Mouse (Mus musculus) heart, postnatal 0 days (tissue): ENCODE results near the gene Casd1. TPM values are rescaled to one million over a fixed set of nuclear protein-coding genes. Genes with fewer than 3 reads are reported as not detected.

Experiments used
- ATAC-seq: fragments of 200-750 bp; cut with Nextera tagmentation; 2 replicates; pipeline ENCODE4 v1.8.0; 2017; ENCODE audit warnings: low read depth, moderate number of reproducible peaks, moderate library complexity; ENCODE audit not compliant: insufficient read depth
- DNase-seq: peaks from one replicate; pipeline ENCODE4 v3.0.0-alpha.2; 2016; ENCODE audit warnings: low spot score
- H3K27ac ChIP-seq: fragments of 300-500 bp; sonication (generic); 2 replicates; pipeline ENCODE4 v1.5.1; 2014; ENCODE audit warnings: low read depth, mild to moderate bottlenecking
- H3K27me3 ChIP-seq: fragments of 300-500 bp; sonication (generic); 2 replicates; pipeline ENCODE4 v1.6.1; 2014; ENCODE audit warnings: low read length, mixed read lengths; ENCODE audit not compliant: control insufficient read depth, insufficient read depth
- H3K36me3 ChIP-seq: fragments of 300-500 bp; sonication (generic); replicated peaks from 2 replicates; pipeline ENCODE4 v1.6.1; 2014; ENCODE audit warnings: low read length, mixed read lengths; ENCODE audit not compliant: control insufficient read depth, insufficient read depth
- H3K4me1 ChIP-seq: fragments of 300-500 bp; sonication (generic); 2 replicates; pipeline ENCODE4 v1.6.1; 2014; ENCODE audit warnings: antibody characterized with exemption; ENCODE audit not compliant: control insufficient read depth, insufficient read depth
- H3K4me2 ChIP-seq: fragments of 300-500 bp; sonication (generic); 2 replicates; pipeline ENCODE4 v1.6.1; 2014; ENCODE audit warnings: low read depth, mild to moderate bottlenecking, low read length, moderate library complexity
- H3K4me3 ChIP-seq: fragments of 300-500 bp; sonication (generic); 2 replicates; pipeline ENCODE4 v1.5.1; 2014; ENCODE audit warnings: low read depth, low read length
- H3K9ac ChIP-seq: fragments of 300-500 bp; sonication (generic); replicated peaks from 2 replicates; pipeline ENCODE4 v1.6.1; 2014; ENCODE audit warnings: low read depth, low read length, mixed read lengths
- H3K9me3 ChIP-seq: fragments of 300-500 bp; sonication (generic); replicated peaks from 2 replicates; pipeline ENCODE4 v1.6.1; 2016; ENCODE audit warnings: low read length; ENCODE audit not compliant: control insufficient read depth
- CTCF ChIP-seq: IDR thresholded peaks from 2 replicates; pipeline ENCODE4 v1.5.1; 2016; ENCODE audit warnings: antibody characterized with exemption, control low read depth, low read depth
- EP300 ChIP-seq: IDR thresholded peaks from 2 replicates; pipeline ENCODE4 v1.6.1; 2016; ENCODE audit warnings: antibody characterized with exemption, low read depth
- WGBS: fragments of 180-500 bp; shearing (Covaris S2); extraction: QIAGEN DNeasy Blood & Tissue Kit; methylation state at CpG from one replicate; pipeline ENCODE4 v1.1.7; 2014; 5-methylcytosine and 5-hydroxymethylcytosine counted together
- polyA plus RNA-seq: library from polyadenylated mRNA; unstranded; fragments of >200 nt; fragmentation: Nextera tagmentation; extraction: Ambion mirVana; gene quantifications from 2 replicates; pipeline ENCODE4 v1.2.1, GENCODE M21; 2015
- total RNA-seq: library from RNA; depleted of rRNA; stranded (reverse); fragments of >200 nt; gene quantifications from 2 replicates; pipeline ENCODE4 v1.2.3, GENCODE M21; 2014; ENCODE audit warnings: low replicate concordance; rRNA removed

Casd1 gene
- total RNA-seq: 44.6 and 47.5 TPM in 2 replicates
- 17.7 and 17.9 TPM in 2 replicates for polyA plus RNA-seq

- Histone ChIP-seq H3K36me3 (no peaks in the 10 kb centered on the region), H3K4me2 (peak within 1 kb of the TSS; percentile 86), H3K27me3 (no peaks in the 10 kb centered on the region), H3K9ac (peak within 1 kb of the TSS; percentile 99), H3K9me3 (no peaks in the 10 kb centered on the region), H3K4me1 (peaks cover 5% of the 10 kb centered on the region), H3K27ac (peak within 1 kb of the TSS; percentile 97), H3K4me3 (peak within 1 kb of the TSS; percentile 95)
- WGBS: under 1% methylated on average over 50 of the region's 64 CpGs
- ATAC-seq (peak; percentile 86), DNase-seq (peak; percentile 22)
- TF ChIP-seq EP300 (no peak), CTCF (no peak)
These were observed at the start of gene Casd1 for GRCm38 (mm10) chr6:4600658-4601296. Gene Casd1, plus strand, starts transcription at chr6:4600839.

GRCm38 (mm10) chr6:4555366-4555765 lies 45.3 kb upstream of the Casd1 start:
- H3K36me3 ChIP-seq: no peaks in the 10 kb centered on the region
- DNase-seq: no peak
- no peak overlapping the region for H3K27ac ChIP-seq
- H3K9me3 ChIP-seq: no peaks in the 10 kb centered on the region
- H3K4me1 ChIP-seq: no peaks in the 10 kb centered on the region
- no peak overlapping the region for H3K9ac ChIP-seq
- WGBS: 77% methylated on average over 6 of the region's 6 CpGs
- H3K27me3 ChIP-seq: no peaks in the 10 kb centered on the region
- TF ChIP-seq EP300 (no peak), CTCF (no peak)
- no peak overlapping the region for H3K4me2 ChIP-seq
- no peak overlapping the region for H3K4me3 ChIP-seq
- ATAC-seq: no peak

- H3K4me1 ChIP-seq: no peaks in the 10 kb centered on the region
- no peak overlapping the region for H3K4me2 ChIP-seq
- no peaks in the 10 kb centered on the region for H3K36me3 ChIP-seq
- no peak for TF ChIP-seq CTCF
- TF ChIP-seq EP300: no peak
- H3K27me3 ChIP-seq: no peaks in the 10 kb centered on the region
- no peak for ATAC-seq
- 77% methylated on average over 8 of the region's 8 CpGs for WGBS
- H3K27ac ChIP-seq: no peak overlapping the region
- H3K9me3 ChIP-seq: no peaks in the 10 kb centered on the region
- no peak overlapping the region for H3K9ac ChIP-seq
- no peak for DNase-seq
- H3K4me3 ChIP-seq: no peak overlapping the region
These were observed 43.6 kb upstream of the Casd1 start for GRCm38 (mm10) chr6:4557086-4557485.

- 13% methylated on average over 7 of the region's 7 CpGs for WGBS
These were observed 43.0 kb upstream of the Casd1 start for GRCm38 (mm10) chr6:4557678-4558077.

GRCm38 (mm10) chr6:4561156-4561555 lies 39.5 kb upstream of the Casd1 start:
- H3K27ac ChIP-seq: no peak overlapping the region
- ATAC-seq (no peak), DNase-seq (peak; percentile 12)
- no peaks in the 10 kb centered on the region for H3K4me1 ChIP-seq
- no peak overlapping the region for H3K9ac ChIP-seq
- no peak for TF ChIP-seq EP300
- TF ChIP-seq CTCF: no peak
- H3K27me3 ChIP-seq: no peaks in the 10 kb centered on the region
- H3K4me3 ChIP-seq: no peak overlapping the region
- WGBS: 26% methylated on average over 11 of the region's 11 CpGs
- no peaks in the 10 kb centered on the region for H3K9me3 ChIP-seq
- no peak overlapping the region for H3K4me2 ChIP-seq
- no peaks in the 10 kb centered on the region for H3K36me3 ChIP-seq

More at GRCm38 (mm10) chr6:4557678-4558077, 43.0 kb upstream of the Casd1 start:
- peak; percentile 32 for DNase-seq
- Histone ChIP-seq H3K4me1 (no peaks in the 10 kb centered on the region), H3K27ac (no peak overlapping the region), H3K9ac (no peak overlapping the region), H3K4me3 (no peak overlapping the region), H3K9me3 (no peaks in the 10 kb centered on the region), H3K36me3 (no peaks in the 10 kb centered on the region), H3K27me3 (no peaks in the 10 kb centered on the region), H3K4me2 (0 out of 2 replicates have a peak overlapping the region, but pooled peaks have one; percentile 16)
- ATAC-seq: peak; percentile 57; the same call in 1 of the 2 replicates
- no peak for TF ChIP-seq EP300
- TF ChIP-seq CTCF: peak; percentile 69

GRCm38 (mm10) chr6:4561621-4562020 lies 39.0 kb upstream of the Casd1 start:
- no peak overlapping the region for H3K9ac ChIP-seq
- no peak for ATAC-seq
- H3K4me1 ChIP-seq: no peaks in the 10 kb centered on the region

More at GRCm38 (mm10) chr6:4561621-4562020, 39.0 kb upstream of the Casd1 start:
- H3K27me3 ChIP-seq: no peaks in the 10 kb centered on the region
- no peak overlapping the region for H3K27ac ChIP-seq
- H3K4me2 ChIP-seq: no peak overlapping the region
- DNase-seq: no peak
- no peaks in the 10 kb centered on the region for H3K9me3 ChIP-seq
- TF ChIP-seq EP300: no peak
- no peak for TF ChIP-seq CTCF
- H3K4me3 ChIP-seq: no peak overlapping the region
- no peaks in the 10 kb centered on the region for H3K36me3 ChIP-seq
